Mouse (Mus musculus): ENCODE data around the gene Pramef12.
"Not testable (repeated sequence)": the region's sequence is repeated elsewhere in the genome, so short reads cannot be mapped to it uniquely, and the experiment has no call there.

Pramef12 gene

GRCm38 (mm10) chr4:144408290-144408689 is at the start of gene Pramef12:
Gene Pramef12, minus strand, starts transcription at chr4:144408464.
- no peak for DNase-seq (ENCODE audit: low spot score in 2 of 2)

- no peak for DNase-seq (ENCODE audit: low spot score in 2 of 2)
Measured at GRCm38 (mm10) chr4:144453217-144453616, 45.0 kb upstream of the Pramef12 start, which contains the start of gene Gm9944. Gene Gm9944, minus strand, starts transcription at chr4:144453317.

GRCm38 (mm10) chr4:144448546-144448945 is 40.3 kb upstream of the Pramef12 start:
- no peak for DNase-seq (ENCODE audit: low spot score in 2 of 2)

GRCm38 (mm10) chr4:144441582-144441981 is 33.3 kb upstream of the Pramef12 start:
- no peak for DNase-seq (ENCODE audit: low spot score in 2 of 2)

- DNase-seq (ENCODE audit: low spot score in 2 of 2): no peak
Measured at GRCm38 (mm10) chr4:144441095-144441494, 32.8 kb upstream of the Pramef12 start.

- no peak for DNase-seq (ENCODE audit: low spot score in 2 of 2)
Measured at GRCm38 (mm10) chr4:144438672-144439071, 30.4 kb upstream of the Pramef12 start, which contains the start of gene 1700012P22Rik. Gene 1700012P22Rik, minus strand, starts transcription at chr4:144438772.

GRCm38 (mm10) chr4:144433216-144433615 is 25.0 kb upstream of the Pramef12 start:
- DNase-seq (ENCODE audit: low spot score in 2 of 2): no peak

GRCm38 (mm10) chr4:144430723-144431122 is 22.5 kb upstream of the Pramef12 start:
- DNase-seq (ENCODE audit: low spot score in 2 of 2): no peak

- peak; percentile 6 to 28 for DNase-seq (ENCODE audit: low spot score in 2 of 2)
Measured at GRCm38 (mm10) chr4:144428868-144429267, 20.6 kb upstream of the Pramef12 start.

- DNase-seq (ENCODE audit: low spot score in 2 of 2): no peak
Measured at GRCm38 (mm10) chr4:144424590-144424989, 16.3 kb upstream of the Pramef12 start.

- no peak for DNase-seq (ENCODE audit: low spot score in 2 of 2)
Measured at GRCm38 (mm10) chr4:144420644-144421043, 12.4 kb upstream of the Pramef12 start.

- DNase-seq (ENCODE audit: low spot score in 2 of 2): no peak
Measured at GRCm38 (mm10) chr4:144406261-144406660, 2.0 kb downstream of the Pramef12 start.

GRCm38 (mm10) chr4:144404456-144405086 is 3.7 kb downstream of the Pramef12 start:
- peak; percentile 44 to 49 for DNase-seq (ENCODE audit: low spot score in 2 of 2)

- no peak for DNase-seq (ENCODE audit: low spot score in 2 of 2)
Measured at GRCm38 (mm10) chr4:144402712-144403111, 5.6 kb downstream of the Pramef12 start.

- DNase-seq (ENCODE audit: low spot score in 2 of 2): no peak
Measured at GRCm38 (mm10) chr4:144396316-144396715, 11.9 kb downstream of the Pramef12 start.

GRCm38 (mm10) chr4:144377911-144378310 is 30.4 kb downstream of the Pramef12 start, which contains the start of gene Pramef20:
Gene Pramef20, minus strand, starts transcription at chr4:144377933.
- DNase-seq (ENCODE audit: low spot score in 2 of 2): no peak

GRCm38 (mm10) chr4:144357642-144358041 is 50.6 kb downstream of the Pramef12 start, which contains the start of gene Gm13119:
Gene Gm13119, plus strand, starts transcription at chr4:144357942.
- DNase-seq (ENCODE audit: low spot score in 2 of 2): not testable (repeated sequence)
